Mouse (Mus musculus) intestine, embryonic 14.5 days (tissue): Measurements from ENCODE around the gene Vmn1r196. TPM values are rescaled to one million over a fixed set of nuclear protein-coding genes. Genes with fewer than 3 reads are reported as not detected.
"Not testable (repeated sequence)": the region's sequence is repeated elsewhere in the genome, so short reads cannot be mapped to it uniquely, and the experiment has no call there.

ENCODE experiments used
- ATAC-seq: fragments of 200-750 bp; cut with Nextera tagmentation; replicated peaks from 2 replicates; pipeline ENCODE4 v1.8.0; 2017; ENCODE audit warnings: low read depth, moderate number of reproducible peaks, moderate TSS enrichment, moderate library complexity; ENCODE audit not compliant: low FRiP score, low TSS enrichment
- DNase-seq: peaks from one replicate; pipeline ENCODE4 v3.0.0-alpha.2; 2018; ENCODE audit warnings: low spot score
- H3K27ac ChIP-seq: fragments of 300-500 bp; sonication (generic); 2 replicates; pipeline ENCODE4 v1.5.1; 2014; ENCODE audit warnings: low read depth, mild to moderate bottlenecking, control low read depth
- H3K27me3 ChIP-seq: fragments of 300-500 bp; sonication (generic); replicated peaks from 2 replicates; pipeline ENCODE4 v1.6.1; 2014; ENCODE audit warnings: low read length, control low read depth; ENCODE audit not compliant: control insufficient read depth, insufficient read depth
- H3K36me3 ChIP-seq: fragments of 300-500 bp; sonication (generic); 2 replicates; pipeline ENCODE4 v1.6.1; 2014; ENCODE audit warnings: low read length, control low read depth; ENCODE audit not compliant: control insufficient read depth, insufficient read depth
- H3K4me1 ChIP-seq: fragments of 300-500 bp; sonication (generic); replicated peaks from 2 replicates; pipeline ENCODE4 v1.6.1; 2014; ENCODE audit warnings: low read length, control low read depth, mixed read lengths; ENCODE audit not compliant: control insufficient read depth, insufficient read depth
- H3K4me2 ChIP-seq: fragments of 300-500 bp; sonication (generic); 2 replicates; pipeline ENCODE4 v1.6.1; 2014; ENCODE audit warnings: low read length
- H3K4me3 ChIP-seq: fragments of 300-500 bp; sonication (generic); 2 replicates; pipeline ENCODE4 v1.5.1; 2014; ENCODE audit warnings: low read depth, low read length, control low read depth, mixed read lengths
- H3K9ac ChIP-seq: fragments of 300-500 bp; sonication (generic); 2 replicates; pipeline ENCODE4 v1.6.1; 2014; ENCODE audit warnings: mild to moderate bottlenecking, low read length
- H3K9me3 ChIP-seq: fragments of 300-500 bp; sonication (generic); 2 replicates; pipeline ENCODE4 v1.6.1; 2016; ENCODE audit warnings: low read length, control low read depth; ENCODE audit not compliant: control insufficient read depth
- WGBS: fragments of 180-500 bp; shearing (Covaris S2); extraction: QIAGEN DNeasy Blood & Tissue Kit; methylation state at CpG from one replicate; pipeline ENCODE4 v1.1.7; 2014; 5-methylcytosine and 5-hydroxymethylcytosine counted together
- polyA plus RNA-seq: library from polyadenylated mRNA; unstranded; fragments of >200 nt; fragmentation: Nextera tagmentation; extraction: Ambion mirVana; gene quantifications from 2 replicates; pipeline ENCODE4 v1.2.1, GENCODE M21; 2014

The Vmn1r196 gene
- not detected in 2 replicates for polyA plus RNA-seq

GRCm38 (mm10) chr13:22289620-22290019 is at the start of gene Vmn1r196:
Gene Vmn1r196, plus strand, starts transcription at chr13:22289920.
- DNase-seq, result no peak
- Histone ChIP-seq H3K27me3 (no peaks in the 10 kb centered on the region), H3K9ac (no peak within 1 kb of the TSS), H3K4me1 (no peaks in the 10 kb centered on the region), H3K36me3 (no peaks in the 10 kb centered on the region), H3K4me2 (no peak within 1 kb of the TSS), H3K9me3 (no peaks in the 10 kb centered on the region), H3K27ac (no peak within 1 kb of the TSS), H3K4me3 (no peak within 1 kb of the TSS)
- WGBS, result 69% methylated on average over 2 of the region's 2 CpGs
- ATAC-seq, result no peak

- H3K4me2 ChIP-seq, result no peak within 1 kb of the TSS
- H3K36me3 ChIP-seq, result no peaks in the 10 kb centered on the region
- no peaks in the 10 kb centered on the region for H3K9me3 ChIP-seq
- H3K9ac ChIP-seq, result no peak within 1 kb of the TSS
- no peak for DNase-seq
- H3K27me3 ChIP-seq, result no peaks in the 10 kb centered on the region
- no peaks in the 10 kb centered on the region for H3K4me1 ChIP-seq
- no peak within 1 kb of the TSS for H3K27ac ChIP-seq
- no peak within 1 kb of the TSS for H3K4me3 ChIP-seq
- ATAC-seq, result no peak
- WGBS, result 26% methylated on average over 1 of the region's 1 CpGs
These were observed 45.8 kb upstream of the Vmn1r196 start, which contains the start of gene Vmn1r194 for GRCm38 (mm10) chr13:22243915-22244314. Gene Vmn1r194, plus strand, starts transcription at chr13:22244215.

- H3K4me3 ChIP-seq, H3K36me3 ChIP-seq, H3K4me1 ChIP-seq, ATAC-seq, H3K4me2 ChIP-seq, H3K9me3 ChIP-seq, H3K27me3 ChIP-seq, H3K9ac ChIP-seq, DNase-seq, H3K27ac ChIP-seq: not testable (repeated sequence)
- 98% methylated on average over 1 of the region's 1 CpGs for WGBS
These were observed 19.5 kb upstream of the Vmn1r196 start, which contains the start of gene Vmn1r195 for GRCm38 (mm10) chr13:22270222-22270621. Gene Vmn1r195, plus strand, starts transcription at chr13:22270522.

GRCm38 (mm10) chr13:22271721-22272120 is 18.0 kb upstream of the Vmn1r196 start:
- no peaks in the 10 kb centered on the region for H3K9me3 ChIP-seq
- 36% methylated on average over 2 of the region's 2 CpGs for WGBS
- no peak overlapping the region for H3K4me3 ChIP-seq
- H3K4me1 ChIP-seq, result no peaks in the 10 kb centered on the region
- H3K36me3 ChIP-seq, result no peaks in the 10 kb centered on the region
- no peak overlapping the region for H3K4me2 ChIP-seq
- DNase-seq, result no peak
- no peak overlapping the region for H3K9ac ChIP-seq
- no peak overlapping the region for H3K27ac ChIP-seq
- no peaks in the 10 kb centered on the region for H3K27me3 ChIP-seq
- no peak for ATAC-seq

- no peak for ATAC-seq
- H3K27ac ChIP-seq, result no peak overlapping the region
- H3K4me1 ChIP-seq, result no peaks in the 10 kb centered on the region
- no peak overlapping the region for H3K9ac ChIP-seq
- no peaks in the 10 kb centered on the region for H3K36me3 ChIP-seq
- no peaks in the 10 kb centered on the region for H3K9me3 ChIP-seq
- 55% methylated on average over 2 of the region's 2 CpGs for WGBS
- H3K4me2 ChIP-seq, result no peak overlapping the region
- DNase-seq, result no peak
- no peak overlapping the region for H3K4me3 ChIP-seq
- no peaks in the 10 kb centered on the region for H3K27me3 ChIP-seq
These were observed 5.1 kb upstream of the Vmn1r196 start for GRCm38 (mm10) chr13:22284578-22284977.

GRCm38 (mm10) chr13:22308075-22308474 is 18.4 kb downstream of the Vmn1r196 start:
- H3K4me2 ChIP-seq, H3K9me3 ChIP-seq, H3K27me3 ChIP-seq, H3K9ac ChIP-seq, H3K36me3 ChIP-seq, H3K4me1 ChIP-seq, H3K4me3 ChIP-seq, ATAC-seq, H3K27ac ChIP-seq, DNase-seq: not testable (repeated sequence)
- WGBS, result 93% methylated on average over 5 of the region's 5 CpGs

GRCm38 (mm10) chr13:22315361-22315760 is 25.6 kb downstream of the Vmn1r196 start:
- Histone ChIP-seq H3K36me3 (no peaks in the 10 kb centered on the region), H3K4me1 (no peaks in the 10 kb centered on the region), H3K4me2 (no peak overlapping the region), H3K9me3 (no peaks in the 10 kb centered on the region), H3K4me3 (no peak overlapping the region), H3K9ac (no peak overlapping the region), H3K27me3 (no peaks in the 10 kb centered on the region), H3K27ac (no peak overlapping the region)
- DNase-seq, result no peak
- WGBS, result 69% methylated on average over 2 of the region's 2 CpGs
- no peak for ATAC-seq

GRCm38 (mm10) chr13:22317366-22317765 is 27.6 kb downstream of the Vmn1r196 start:
- DNase-seq (no peak), ATAC-seq (no peak)
- WGBS, result 86% methylated on average over 2 of the region's 2 CpGs
- Histone ChIP-seq H3K27ac (no peak overlapping the region), H3K27me3 (no peaks in the 10 kb centered on the region), H3K9me3 (no peaks in the 10 kb centered on the region), H3K4me1 (no peaks in the 10 kb centered on the region), H3K9ac (no peak overlapping the region), H3K36me3 (no peaks in the 10 kb centered on the region), H3K4me2 (no peak overlapping the region), H3K4me3 (no peak overlapping the region)

GRCm38 (mm10) chr13:22320091-22320490 is 30.4 kb downstream of the Vmn1r196 start:
- Histone ChIP-seq H3K4me3 (no peak overlapping the region), H3K9me3 (no peaks in the 10 kb centered on the region), H3K36me3 (no peaks in the 10 kb centered on the region), H3K27me3 (no peaks in the 10 kb centered on the region), H3K4me2 (no peak overlapping the region), H3K4me1 (no peaks in the 10 kb centered on the region), H3K27ac (no peak overlapping the region), H3K9ac (no peak overlapping the region)
- DNase-seq (no peak), ATAC-seq (no peak)
